Mouse (Mus musculus): ENCODE results near the gene Alpk3.

The Alpk3 gene

GRCm38 (mm10) chr7:81075299-81075698 is 17.9 kb downstream of the Alpk3 start:
- DNase-seq, result no peak

GRCm38 (mm10) chr7:81075732-81076131 is 18.3 kb downstream of the Alpk3 start:
- DNase-seq, result no peak

GRCm38 (mm10) chr7:81077009-81077408 is 19.6 kb downstream of the Alpk3 start:
- no peak for DNase-seq

GRCm38 (mm10) chr7:81078740-81079139 is 21.3 kb downstream of the Alpk3 start:
- no peak for DNase-seq

- DNase-seq, result no peak
These were observed 36.1 kb downstream of the Alpk3 start for GRCm38 (mm10) chr7:81093420-81093965.

GRCm38 (mm10) chr7:81094104-81094757 is 36.8 kb downstream of the Alpk3 start:
- no peak for DNase-seq

GRCm38 (mm10) chr7:81100341-81100740 is 42.9 kb downstream of the Alpk3 start:
- DNase-seq, result no peak

- no peak for DNase-seq
These were observed 45.5 kb downstream of the Alpk3 start for GRCm38 (mm10) chr7:81102854-81103253.

GRCm38 (mm10) chr7:81105525-81105924 is 48.1 kb downstream of the Alpk3 start:
- DNase-seq, result no peak

- no peak for DNase-seq
These were observed 50.8 kb downstream of the Alpk3 start for GRCm38 (mm10) chr7:81108226-81108625.

GRCm38 (mm10) chr7:81109717-81110651 is 52.6 kb downstream of the Alpk3 start:
- DNase-seq, result no peak

- no peak for DNase-seq
These were observed 53.4 kb downstream of the Alpk3 start for GRCm38 (mm10) chr7:81110791-81111190.

- no peak for DNase-seq
These were observed 54.3 kb downstream of the Alpk3 start for GRCm38 (mm10) chr7:81111729-81112128.

- no peak for DNase-seq
These were observed 55.4 kb downstream of the Alpk3 start for GRCm38 (mm10) chr7:81112686-81113360.

GRCm38 (mm10) chr7:81114555-81114954 is 57.2 kb downstream of the Alpk3 start, which contains the start of gene Slc28a1:
Gene Slc28a1, plus strand, starts transcription at chr7:81114799.
- DNase-seq, result no peak

- DNase-seq, result no peak
These were observed 63.7 kb downstream of the Alpk3 start for GRCm38 (mm10) chr7:81121099-81121498.

GRCm38 (mm10) chr7:81122808-81123207 is 65.4 kb downstream of the Alpk3 start:
- DNase-seq, result no peak

GRCm38 (mm10) chr7:81123553-81123952 is 66.2 kb downstream of the Alpk3 start:
- no peak for DNase-seq

- DNase-seq, result no peak
These were observed 67.4 kb downstream of the Alpk3 start for GRCm38 (mm10) chr7:81124773-81125172.

- no peak for DNase-seq
These were observed 68.1 kb downstream of the Alpk3 start for GRCm38 (mm10) chr7:81125215-81126175.

- DNase-seq, result no peak
These were observed 74.5 kb downstream of the Alpk3 start for GRCm38 (mm10) chr7:81131864-81132263.

- no peak for DNase-seq
These were observed 75.5 kb downstream of the Alpk3 start for GRCm38 (mm10) chr7:81132851-81133279.
